Mouse (Mus musculus): Measurements from ENCODE around the gene Snx29. TPM values are rescaled to one million over a fixed set of nuclear protein-coding genes. Genes with fewer than 3 reads are reported as not detected.

Snx29 gene
- total and polyA plus RNA-seq, 2 experiments, result 2.0 to 10.3 TPM

DNA sequence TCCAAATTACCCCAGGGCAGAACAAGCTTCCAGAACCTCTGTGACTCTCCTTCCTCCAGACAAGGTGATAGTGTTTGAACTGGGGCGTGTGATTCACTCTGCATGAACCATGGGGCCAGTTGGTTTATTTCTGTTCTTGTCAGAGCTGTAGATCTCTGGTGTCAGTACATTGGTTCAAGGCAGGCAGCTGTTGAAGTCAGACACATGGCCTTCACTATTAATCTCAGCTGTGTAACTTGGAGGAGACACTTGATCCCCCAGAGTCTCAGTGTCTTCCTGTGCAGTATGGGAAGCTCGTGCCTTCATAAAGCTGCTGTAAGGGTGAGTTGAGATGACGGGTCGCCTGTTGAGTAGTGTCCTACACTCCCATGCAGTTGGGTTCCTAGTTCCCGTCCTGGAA is 407.1 kb downstream of the Snx29 start:
- no peaks in the 10 kb centered on the region for H3K27me3 ChIP-seq (ENCODE audit: control insufficient read depth, insufficient read depth, low read length)
- no peak overlapping the region for H3K9ac ChIP-seq (ENCODE audit: low read depth, low read length)
- no peak overlapping the region for H3K4me3 ChIP-seq (ENCODE audit: insufficient read depth, low read depth, low read length)
- 93% methylated on average over 5 of the region's 5 CpGs for WGBS
- H3K79me2 ChIP-seq (ENCODE audit: control insufficient read depth, insufficient read depth, low read length), result no peaks in the 10 kb centered on the region
- no peaks in the 10 kb centered on the region for H3K4me1 ChIP-seq (ENCODE audit: control insufficient read depth, insufficient read depth, low read length)
- H3K36me3 ChIP-seq (ENCODE audit: control insufficient read depth, insufficient read depth, low read length), result no peaks in the 10 kb centered on the region; the same call in 1 of the 2 replicates
- no peak for DNase-seq (ENCODE audit: extremely low read depth, low read depth, low spot score)
- H3K27ac ChIP-seq (replicated peaks; ENCODE audit: insufficient read depth, low read depth, low read length), result no peak overlapping the region
- TF ChIP-seq POLR2A (IDR thresholded peaks at IDR 0.05; ENCODE audit: extremely low read depth, insufficient read depth, low read length), result no peak
- TF ChIP-seq CTCF (IDR thresholded peaks at IDR 0.05; ENCODE audit: low read depth, low read length), result no peak

GRCm38 (mm10) chr16:11731014-11731535 is 408.4 kb downstream of the Snx29 start:
- no peak overlapping the region for H3K9ac ChIP-seq (ENCODE audit: low read depth, low read length)
- H3K4me3 ChIP-seq (ENCODE audit: insufficient read depth, low read depth, low read length), result no peak overlapping the region
- H3K79me2 ChIP-seq (ENCODE audit: control insufficient read depth, insufficient read depth, low read length), result no peaks in the 10 kb centered on the region
- H3K27ac ChIP-seq (replicated peaks; ENCODE audit: insufficient read depth, low read depth, low read length), result no peak overlapping the region
- no peak for TF ChIP-seq CTCF (IDR thresholded peaks at IDR 0.05; ENCODE audit: low read depth, low read length)
- no peak for TF ChIP-seq POLR2A (IDR thresholded peaks at IDR 0.05; ENCODE audit: extremely low read depth, insufficient read depth, low read length)
- DNase-seq (ENCODE audit: extremely low read depth, low read depth, low spot score), result no peak
- H3K27me3 ChIP-seq (ENCODE audit: control insufficient read depth, insufficient read depth, low read length), result no peaks in the 10 kb centered on the region
- no peaks in the 10 kb centered on the region; the same call in 1 of the 2 replicates for H3K36me3 ChIP-seq (ENCODE audit: control insufficient read depth, insufficient read depth, low read length)
- no peaks in the 10 kb centered on the region for H3K4me1 ChIP-seq (ENCODE audit: control insufficient read depth, insufficient read depth, low read length)
- WGBS, result 89% methylated on average over 5 of the region's 5 CpGs

GRCm38 (mm10) chr16:11738341-11738740 is 415.6 kb downstream of the Snx29 start:
- 65% methylated on average over 7 of the region's 7 CpGs for WGBS
- Histone ChIP-seq H3K9ac (ENCODE audit: low read depth, low read length) (no peak overlapping the region), H3K27me3 (ENCODE audit: control insufficient read depth, insufficient read depth, low read length) (no peaks in the 10 kb centered on the region), H3K36me3 (ENCODE audit: control insufficient read depth, insufficient read depth, low read length) (no peaks in the 10 kb centered on the region; the same call in 1 of the 2 replicates), H3K27ac (replicated peaks; ENCODE audit: insufficient read depth, low read depth, low read length) (no peak overlapping the region), H3K79me2 (ENCODE audit: control insufficient read depth, insufficient read depth, low read length) (no peaks in the 10 kb centered on the region), H3K4me3 (ENCODE audit: insufficient read depth, low read depth, low read length) (no peak overlapping the region), H3K4me1 (ENCODE audit: control insufficient read depth, insufficient read depth, low read length) (no peaks in the 10 kb centered on the region)
- no peak for TF ChIP-seq CTCF (IDR thresholded peaks at IDR 0.05; ENCODE audit: low read depth, low read length)
- TF ChIP-seq POLR2A (IDR thresholded peaks at IDR 0.05; ENCODE audit: extremely low read depth, insufficient read depth, low read length), result no peak
- DNase-seq (ENCODE audit: extremely low read depth, low read depth, low spot score), result no peak

- WGBS, result 89% methylated on average over 5 of the region's 5 CpGs
- Histone ChIP-seq H3K4me1 (ENCODE audit: control insufficient read depth, insufficient read depth, low read length) (no peaks in the 10 kb centered on the region), H3K36me3 (ENCODE audit: control insufficient read depth, insufficient read depth, low read length) (no peaks in the 10 kb centered on the region; the same call in 1 of the 2 replicates), H3K79me2 (ENCODE audit: control insufficient read depth, insufficient read depth, low read length) (no peaks in the 10 kb centered on the region), H3K27me3 (ENCODE audit: control insufficient read depth, insufficient read depth, low read length) (no peaks in the 10 kb centered on the region), H3K27ac (replicated peaks; ENCODE audit: insufficient read depth, low read depth, low read length) (no peak overlapping the region), H3K4me3 (ENCODE audit: insufficient read depth, low read depth, low read length) (no peak overlapping the region), H3K9ac (ENCODE audit: low read depth, low read length) (no peak overlapping the region)
- TF ChIP-seq CTCF (IDR thresholded peaks at IDR 0.05; ENCODE audit: low read depth, low read length) (no peak), POLR2A (IDR thresholded peaks at IDR 0.05; ENCODE audit: extremely low read depth, insufficient read depth, low read length) (no peak)
- no peak for DNase-seq (ENCODE audit: extremely low read depth, low read depth, low spot score)
These were observed 419.2 kb downstream of the Snx29 start for GRCm38 (mm10) chr16:11741951-11742350.

DNA sequence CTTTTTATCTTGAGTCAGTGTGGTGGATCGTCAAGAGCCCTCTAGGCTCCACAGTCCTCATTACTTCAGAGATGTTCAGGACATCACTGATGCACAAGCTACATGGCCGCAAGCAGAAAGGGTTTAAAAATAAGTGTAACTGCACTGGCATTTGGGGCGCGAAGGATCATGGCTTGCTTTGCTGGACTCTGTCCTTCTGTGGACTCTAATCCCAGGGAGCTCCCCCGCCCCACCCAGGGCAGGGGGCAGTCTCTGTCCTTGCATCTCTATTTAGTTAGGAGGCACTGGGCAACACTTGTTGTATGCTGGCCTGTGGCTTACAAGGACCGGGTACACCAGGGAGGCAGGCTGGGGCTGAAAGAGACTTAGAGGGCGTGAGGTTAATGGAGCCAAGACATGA is 419.6 kb downstream of the Snx29 start:
- H3K4me1 ChIP-seq (ENCODE audit: control insufficient read depth, insufficient read depth, low read length), result no peaks in the 10 kb centered on the region
- no peak for TF ChIP-seq POLR2A (IDR thresholded peaks at IDR 0.05; ENCODE audit: extremely low read depth, insufficient read depth, low read length)
- no peak for TF ChIP-seq CTCF (IDR thresholded peaks at IDR 0.05; ENCODE audit: low read depth, low read length)

DNA sequence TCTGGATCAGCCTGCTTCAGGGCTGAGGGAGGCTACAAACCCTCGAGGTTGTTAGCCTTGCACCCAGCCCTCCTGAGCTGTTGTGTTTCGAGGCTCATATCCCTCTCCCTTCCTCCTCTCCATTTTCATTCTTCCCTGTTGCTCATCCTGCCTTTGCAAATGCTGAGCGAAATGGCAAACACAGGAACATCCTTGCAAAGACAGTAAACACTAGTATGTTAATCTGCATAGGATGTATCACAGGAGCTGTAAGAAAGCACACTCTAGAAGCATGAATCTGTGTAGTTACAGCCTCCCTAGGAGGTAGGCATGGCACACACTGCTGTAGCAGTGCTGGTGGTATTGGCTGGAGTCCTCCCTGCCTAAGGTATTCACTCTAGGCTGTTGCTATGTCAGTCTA is 420.3 kb downstream of the Snx29 start:
- H3K79me2 ChIP-seq (ENCODE audit: control insufficient read depth, insufficient read depth, low read length), result no peaks in the 10 kb centered on the region
- H3K4me1 ChIP-seq (ENCODE audit: control insufficient read depth, insufficient read depth, low read length), result no peaks in the 10 kb centered on the region
- 77% methylated on average over 3 of the region's 3 CpGs for WGBS
- DNase-seq (ENCODE audit: extremely low read depth, low read depth, low spot score), result no peak
- H3K36me3 ChIP-seq (ENCODE audit: control insufficient read depth, insufficient read depth, low read length), result no peaks in the 10 kb centered on the region; the same call in 1 of the 2 replicates
- H3K27me3 ChIP-seq (ENCODE audit: control insufficient read depth, insufficient read depth, low read length), result no peaks in the 10 kb centered on the region
- H3K9ac ChIP-seq (ENCODE audit: low read depth, low read length), result no peak overlapping the region
- TF ChIP-seq CTCF (IDR thresholded peaks at IDR 0.05; ENCODE audit: low read depth, low read length) (no peak), POLR2A (IDR thresholded peaks at IDR 0.05; ENCODE audit: extremely low read depth, insufficient read depth, low read length) (no peak)
- no peak overlapping the region for H3K4me3 ChIP-seq (ENCODE audit: insufficient read depth, low read depth, low read length)
- H3K27ac ChIP-seq (replicated peaks; ENCODE audit: insufficient read depth, low read depth, low read length), result no peak overlapping the region

More for the DNA sequence above, 419.6 kb downstream of the Snx29 start:
- WGBS, result 92% methylated on average over 7 of the region's 7 CpGs
- H3K4me3 ChIP-seq (ENCODE audit: insufficient read depth, low read depth, low read length), result no peak overlapping the region
- H3K79me2 ChIP-seq (ENCODE audit: control insufficient read depth, insufficient read depth, low read length), result no peaks in the 10 kb centered on the region
- H3K36me3 ChIP-seq (ENCODE audit: control insufficient read depth, insufficient read depth, low read length), result no peaks in the 10 kb centered on the region; the same call in 1 of the 2 replicates
- DNase-seq (ENCODE audit: extremely low read depth, low read depth, low spot score), result no peak
- H3K9ac ChIP-seq (ENCODE audit: low read depth, low read length), result no peak overlapping the region
- H3K27me3 ChIP-seq (ENCODE audit: control insufficient read depth, insufficient read depth, low read length), result no peaks in the 10 kb centered on the region
- H3K27ac ChIP-seq (replicated peaks; ENCODE audit: insufficient read depth, low read depth, low read length), result no peak overlapping the region
